Mouse (Mus musculus) limb, embryonic 14.5 days (tissue): Measurements from ENCODE around the gene Card11. TPM values are rescaled to one million over a fixed set of nuclear protein-coding genes. Genes with fewer than 3 reads are reported as not detected.

Source experiments
- ATAC-seq: fragments of 200-750 bp; cut with Nextera tagmentation; 2 replicates; pipeline ENCODE4 v1.8.0; 2017; ENCODE audit warnings: low read depth, moderate number of reproducible peaks, moderate TSS enrichment; ENCODE audit not compliant: low FRiP score
- DNase-seq: peaks from one replicate; pipeline ENCODE4 v3.0.0-alpha.2; 2015; ENCODE audit warnings: low spot score
- H3K27ac ChIP-seq: fragments of 300-500 bp; sonication (generic); replicated peaks from 2 replicates; pipeline ENCODE4 v1.5.1; 2014; ENCODE audit warnings: low read depth, mild to moderate bottlenecking, low read length, moderate library complexity, mixed read lengths
- H3K27me3 ChIP-seq: fragments of 300-500 bp; sonication (generic); 2 replicates; pipeline ENCODE4 v1.6.1; 2014; ENCODE audit warnings: low read length, mixed read lengths; ENCODE audit not compliant: control insufficient read depth, insufficient read depth
- H3K36me3 ChIP-seq: fragments of 300-500 bp; sonication (generic); 2 replicates; pipeline ENCODE4 v1.6.1; 2014; ENCODE audit warnings: mild to moderate bottlenecking, low read length, moderate library complexity, mixed read lengths; ENCODE audit not compliant: control insufficient read depth, insufficient read depth
- H3K4me1 ChIP-seq: fragments of 300-500 bp; sonication (generic); 2 replicates; pipeline ENCODE4 v1.6.1; 2014; ENCODE audit warnings: antibody characterized with exemption, low read length, mixed read lengths; ENCODE audit not compliant: control insufficient read depth, insufficient read depth
- H3K4me2 ChIP-seq: fragments of 300-500 bp; sonication (generic); replicated peaks from 2 replicates; pipeline ENCODE4 v1.6.1; 2014; ENCODE audit warnings: low read depth, mild to moderate bottlenecking, low read length, moderate library complexity; ENCODE audit not compliant: severe bottlenecking
- H3K4me3 ChIP-seq: fragments of 300-500 bp; sonication (generic); replicated peaks from 2 replicates; pipeline ENCODE4 v1.5.1; 2014; ENCODE audit warnings: low read length
- H3K9ac ChIP-seq: fragments of 300-500 bp; sonication (generic); 2 replicates; pipeline ENCODE4 v1.6.1; 2014; ENCODE audit warnings: mild to moderate bottlenecking, low read depth, low read length, moderate library complexity; ENCODE audit not compliant: severe bottlenecking
- H3K9me3 ChIP-seq: fragments of 300-500 bp; sonication (generic); 2 replicates; pipeline ENCODE4 v1.6.1; 2016; ENCODE audit warnings: low read length; ENCODE audit not compliant: control insufficient read depth
- POLR2A ChIP-seq: fragments of 200-500 bp; IDR thresholded peaks from 2 replicates; pipeline ENCODE4 v1.8.0; 2012; ENCODE audit warnings: inconsistent platforms, mild to moderate bottlenecking, moderate library complexity, borderline replicate concordance; ENCODE audit not compliant: insufficient read depth, insufficient read length; ENCODE audit errors: extremely low read depth
- WGBS: fragments of 180-500 bp; shearing (Covaris S2); extraction: QIAGEN DNeasy Blood & Tissue Kit; methylation state at CpG from one replicate; pipeline ENCODE4 v1.1.7; 2014; 5-methylcytosine and 5-hydroxymethylcytosine counted together
- polyA plus RNA-seq, 2 experiments: library from polyadenylated mRNA; depleted of rRNA in 1 of 2; stranded (reverse) in 1 of 2; unstranded in 1 of 2; fragments of >200 nt; fragmentation: Nextera tagmentation in 1 of 2; extraction: Ambion mirVana in 1 of 2; gene quantifications; 2 replicates each; pipeline versions ENCODE4 v1.2.1 to v1.2.3; 2012 to 2014

Card11 gene
- polyA plus RNA-seq, 2 experiments: 0.53 to 0.66 TPM

- Histone ChIP-seq H3K4me2 (no peak overlapping the region), H3K27me3 (no peaks in the 10 kb centered on the region), H3K9me3 (no peaks in the 10 kb centered on the region), H3K9ac (no peak overlapping the region), H3K4me3 (no peak overlapping the region), H3K4me1 (peaks cover 6% of the 10 kb centered on the region), H3K36me3 (no peaks in the 10 kb centered on the region), H3K27ac (no peak overlapping the region)
- TF ChIP-seq POLR2A: no peak
- DNase-seq: no peak
- no peak for ATAC-seq
- 92% methylated on average over 3 of the region's 3 CpGs for WGBS
Observed at GRCm38 (mm10) chr5:140935848-140936247, 64.5 kb downstream of the Card11 start.

DNA sequence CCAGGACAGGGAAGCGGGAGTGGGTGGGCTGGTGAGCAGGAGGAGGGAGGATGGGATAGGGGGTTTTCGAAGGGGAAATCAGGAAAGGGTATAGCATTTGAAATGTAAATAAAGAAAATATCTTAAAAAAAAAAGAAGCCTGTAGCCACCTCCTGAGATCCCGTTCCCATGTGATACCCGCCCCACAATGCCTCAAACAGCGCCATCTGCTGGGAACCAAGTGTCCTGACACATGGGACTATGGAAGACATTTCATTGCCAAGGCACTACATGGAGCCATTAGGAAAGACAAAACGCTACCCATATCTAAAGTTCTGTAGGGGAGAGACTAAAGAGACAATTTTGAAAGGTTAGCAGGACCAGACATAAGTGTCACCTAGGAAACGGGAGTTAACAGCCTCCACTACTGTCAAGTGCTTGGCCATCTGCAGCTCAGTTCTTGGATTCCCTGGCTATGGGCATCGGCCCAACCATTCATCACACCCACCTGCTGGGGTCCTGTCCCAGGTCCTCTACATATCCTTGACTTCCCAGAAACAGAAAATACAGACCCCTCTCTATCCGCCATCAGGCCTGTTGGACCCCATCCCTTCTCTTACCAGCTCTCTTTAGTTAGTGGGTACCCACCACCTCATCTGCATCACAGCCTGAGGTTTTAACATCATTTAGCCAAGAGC lies 65.6 kb downstream of the Card11 start:
- no peak overlapping the region for H3K9ac ChIP-seq
- ATAC-seq (no peak), DNase-seq (no peak)
- no peak for TF ChIP-seq POLR2A
- no peaks in the 10 kb centered on the region for H3K36me3 ChIP-seq
- 85% methylated on average over 9 of the region's 9 CpGs for WGBS
- no peak overlapping the region for H3K27ac ChIP-seq
- H3K27me3 ChIP-seq: no peaks in the 10 kb centered on the region
- H3K4me3 ChIP-seq: no peak overlapping the region
- no peak overlapping the region for H3K4me2 ChIP-seq
- no peaks in the 10 kb centered on the region for H3K9me3 ChIP-seq
- H3K4me1 ChIP-seq: peaks cover 4% of the 10 kb centered on the region; the same call in 1 of the 2 replicates

- Histone ChIP-seq H3K27ac (0 out of 2 replicates have a peak overlapping the region, but pooled peaks have one; percentile 19), H3K36me3 (no peaks in the 10 kb centered on the region), H3K9ac (no peak overlapping the region), H3K27me3 (no peaks in the 10 kb centered on the region), H3K4me1 (peaks cover 4% of the 10 kb centered on the region; the same call in 1 of the 2 replicates), H3K4me2 (no peak overlapping the region), H3K4me3 (no peak overlapping the region), H3K9me3 (no peaks in the 10 kb centered on the region)
- no peak for TF ChIP-seq POLR2A
- 42% methylated on average over 5 of the region's 5 CpGs for WGBS
- DNase-seq (no peak), ATAC-seq (peak; percentile 44; the same call in 1 of the 2 replicates)
Observed at GRCm38 (mm10) chr5:140931523-140932229, 68.7 kb downstream of the Card11 start.

DNA sequence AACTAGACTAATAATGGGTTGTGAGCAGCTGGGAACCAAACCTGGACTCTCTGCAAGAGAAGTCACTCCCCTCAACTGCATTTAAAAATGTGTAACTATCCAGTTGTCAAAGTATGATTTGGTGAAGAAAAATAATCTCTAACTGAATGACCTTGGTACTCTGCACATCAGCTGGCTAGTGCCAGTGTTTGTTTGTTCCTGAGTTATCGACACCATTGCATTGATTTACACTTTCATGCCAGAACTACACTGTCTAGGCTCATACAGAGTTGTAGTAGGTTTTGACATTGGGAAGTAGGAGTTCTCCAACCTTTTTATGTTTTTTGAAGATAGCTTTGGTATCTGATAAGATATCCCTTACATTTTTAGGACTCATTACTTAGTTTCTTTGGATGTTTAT lies 81.9 kb downstream of the Card11 start:
- H3K4me1 ChIP-seq: no peaks in the 10 kb centered on the region
- no peak for DNase-seq
- no peak for ATAC-seq
- no peak for TF ChIP-seq POLR2A
- H3K36me3 ChIP-seq: no peaks in the 10 kb centered on the region
- H3K9ac ChIP-seq: no peak overlapping the region
- H3K27me3 ChIP-seq: no peaks in the 10 kb centered on the region
- H3K4me2 ChIP-seq: no peak overlapping the region
- 94% methylated on average over 1 of the region's 1 CpGs for WGBS
- no peak overlapping the region for H3K4me3 ChIP-seq
- no peak overlapping the region for H3K27ac ChIP-seq
- H3K9me3 ChIP-seq: peaks cover 11% of the 10 kb centered on the region

GRCm38 (mm10) chr5:140917807-140918206 lies 82.6 kb downstream of the Card11 start:
- ATAC-seq: no peak
- 90% methylated on average over 1 of the region's 1 CpGs for WGBS
- Histone ChIP-seq H3K27ac (no peak overlapping the region), H3K27me3 (no peaks in the 10 kb centered on the region), H3K4me3 (no peak overlapping the region), H3K36me3 (no peaks in the 10 kb centered on the region), H3K9me3 (peaks cover 11% of the 10 kb centered on the region), H3K4me2 (no peak overlapping the region), H3K9ac (no peak overlapping the region), H3K4me1 (no peaks in the 10 kb centered on the region)
- no peak for TF ChIP-seq POLR2A
- no peak for DNase-seq
